Comparison of ENCODE assay signal across 1 mouse cellular context in genomic region chr19:9135512-9136331, GRCm38 (mm10).
TF ChIP-seq lines count a peak whose summit lies in the region.

Gene Asrgl1, minus strand, starts transcription at chr19:9135636.

TF ChIP-seq in CH12.LX, 34 proteins besides CTCF, POLR2A, EP300 and RAD21 (continued from another document):
- TF ChIP-seq E2F4 (IDR thresholded peaks at IDR 0.05; ENCODE audit: insufficient replicate concordance, low read depth, low read length), result no peak
- 0 out of 2 replicates have a peak, but pooled peaks have one; percentile 71 for TF ChIP-seq TBP (conservative IDR thresholded peaks at IDR 0.05; ENCODE audit: low read depth, low read length)
- peak; percentile 85 for TF ChIP-seq NELFE (IDR thresholded peaks at IDR 0.05; ENCODE audit: low read depth, low read length)
- 0 out of 2 replicates have a peak, but pooled peaks have one; percentile 20 for TF ChIP-seq CHD1 (IDR thresholded peaks at IDR 0.05; ENCODE audit: low read depth, low read length)
- TF ChIP-seq ZKSCAN1 (IDR thresholded peaks at IDR 0.05; ENCODE audit: borderline replicate concordance, low read depth, low read length), result no peak
- no peak for TF ChIP-seq GABPA (IDR thresholded peaks at IDR 0.05; ENCODE audit: insufficient replicate concordance, low read depth, low read length)
- TF ChIP-seq ELF1 (IDR thresholded peaks at IDR 0.05; ENCODE audit: low read depth, low read length), result peak; percentile 85
- TF ChIP-seq IRF4 (IDR thresholded peaks at IDR 0.05; ENCODE audit: low read depth, low read length), result peak; percentile 54
- 0 out of 2 replicates have a peak, but pooled peaks have one; percentile 15 for TF ChIP-seq KAT2A (IDR thresholded peaks at IDR 0.05; ENCODE audit: insufficient replicate concordance, low read length)
